Mouse (Mus musculus) T-cell, adult 2 months (primary cell): Measurements from ENCODE around the gene Gm45837.
A peak's percentile ranks its signal among the peaks of the same experiment; 100 is the strongest.

Source experiments
- DNase-seq: peaks from one replicate; pipeline ENCODE4 v3.0.0; 2022; ENCODE audit warnings: low spot score

Gene Gm45837

DNA sequence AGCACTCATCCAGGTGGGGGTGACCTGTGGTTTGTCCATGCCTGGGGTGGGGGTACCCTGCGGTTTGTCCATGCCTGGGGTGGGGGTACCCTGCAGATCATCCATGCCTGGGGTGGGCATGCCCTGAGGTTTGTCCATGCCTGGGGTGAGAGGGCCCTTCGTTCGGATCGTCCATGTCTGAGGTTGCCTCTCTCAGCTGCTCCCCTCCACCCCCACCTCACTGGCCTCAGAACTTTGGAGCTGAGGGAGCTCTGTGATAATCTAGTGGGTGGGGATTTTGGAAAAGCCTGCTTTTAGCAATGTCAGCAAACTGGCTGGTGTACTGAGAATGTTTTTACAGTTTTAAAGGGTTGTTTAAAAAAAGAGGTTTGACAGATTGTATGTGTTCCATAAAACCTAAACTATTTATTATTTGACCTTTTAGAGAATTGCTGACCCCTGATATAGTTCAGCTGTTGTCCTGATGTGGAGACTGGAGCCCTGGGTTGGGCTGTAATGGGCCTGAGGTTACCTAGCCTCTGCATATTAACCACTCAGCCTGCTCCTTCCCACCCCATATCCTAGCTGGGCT lies 18.7 kb upstream of the Gm45837 start:
- no peak for DNase-seq

DNA sequence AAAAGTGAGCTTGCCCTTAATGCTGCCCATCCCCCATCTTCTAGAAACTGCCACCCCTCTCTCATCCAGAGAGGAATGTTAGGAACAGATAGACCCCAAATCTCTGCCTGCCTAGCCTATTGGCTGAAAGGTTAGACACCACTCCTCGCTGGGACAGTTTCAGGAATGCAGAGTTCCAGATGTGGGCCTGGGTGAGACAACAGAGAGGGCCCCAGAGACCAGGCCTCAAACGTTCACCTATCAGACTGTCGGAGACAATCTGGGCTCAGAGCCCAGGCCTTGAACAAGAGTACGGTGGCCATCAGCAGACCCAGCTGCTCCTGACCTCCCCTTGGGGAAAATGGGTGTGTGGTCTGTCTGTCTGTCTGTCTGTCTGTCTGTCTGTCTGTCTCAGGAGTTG lies 17.7 kb upstream of the Gm45837 start:
- no peak for DNase-seq

DNA sequence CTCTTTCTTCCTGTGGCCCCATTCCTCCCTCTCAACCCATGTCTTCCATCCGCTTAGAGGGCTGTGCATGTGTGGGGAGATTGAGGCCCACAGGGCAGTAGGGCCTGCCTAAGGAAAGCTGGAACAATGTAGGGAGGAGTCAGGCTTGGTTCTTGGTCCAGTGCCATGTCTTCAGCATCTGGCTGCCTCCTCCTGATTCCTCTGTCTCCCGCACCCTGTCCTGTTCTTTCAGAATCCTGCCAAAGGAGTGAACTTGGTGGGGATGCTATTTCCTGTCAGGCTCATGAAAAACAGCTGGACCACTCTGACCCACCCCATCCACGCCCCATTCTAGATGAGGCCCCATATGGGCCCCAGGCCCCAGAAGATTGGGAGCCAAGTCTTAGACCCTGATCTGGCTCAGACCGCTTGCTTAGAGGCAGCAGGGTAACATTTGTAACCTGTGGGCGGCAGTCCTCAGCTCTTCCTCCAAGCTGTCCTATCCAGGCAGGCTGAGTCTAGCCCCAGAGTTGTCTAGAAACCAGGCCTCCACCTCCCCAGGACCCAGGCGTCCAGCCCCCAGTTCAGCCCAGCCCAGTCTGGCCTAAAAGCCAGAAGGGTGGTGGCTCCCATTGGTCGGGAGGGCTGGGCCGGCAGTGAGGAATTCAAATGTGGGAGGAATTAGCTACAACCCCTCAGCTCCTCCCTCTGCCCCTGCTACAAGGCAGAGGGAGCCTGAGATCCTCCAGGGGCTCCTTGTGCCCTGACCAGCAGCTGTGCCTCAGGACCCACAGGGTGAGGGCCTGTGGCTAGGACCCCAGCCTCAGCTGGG lies 16.8 kb upstream of the Gm45837 start:
- DNase-seq = no peak

DNA sequence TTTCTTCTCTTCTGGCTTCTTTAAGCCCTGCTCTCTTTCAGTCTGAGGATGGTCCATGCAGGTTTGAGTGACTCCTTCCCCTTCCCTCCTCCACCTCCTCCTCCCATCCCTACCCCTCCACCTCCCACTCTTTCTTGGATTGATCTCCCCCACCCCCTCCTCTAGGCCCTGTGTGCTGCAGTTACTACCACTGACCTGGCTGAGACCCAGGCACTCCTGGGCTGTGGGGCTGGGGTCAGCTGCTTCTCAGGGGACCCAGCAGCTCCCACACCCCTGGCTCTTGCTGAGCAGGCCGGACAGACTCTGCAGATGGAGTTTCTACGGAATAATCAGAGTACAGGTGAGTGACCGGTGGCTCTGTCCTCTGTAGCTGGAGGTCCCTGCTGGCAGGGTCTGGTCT lies 16.1 kb upstream of the Gm45837 start:
- DNase-seq = no peak

DNA sequence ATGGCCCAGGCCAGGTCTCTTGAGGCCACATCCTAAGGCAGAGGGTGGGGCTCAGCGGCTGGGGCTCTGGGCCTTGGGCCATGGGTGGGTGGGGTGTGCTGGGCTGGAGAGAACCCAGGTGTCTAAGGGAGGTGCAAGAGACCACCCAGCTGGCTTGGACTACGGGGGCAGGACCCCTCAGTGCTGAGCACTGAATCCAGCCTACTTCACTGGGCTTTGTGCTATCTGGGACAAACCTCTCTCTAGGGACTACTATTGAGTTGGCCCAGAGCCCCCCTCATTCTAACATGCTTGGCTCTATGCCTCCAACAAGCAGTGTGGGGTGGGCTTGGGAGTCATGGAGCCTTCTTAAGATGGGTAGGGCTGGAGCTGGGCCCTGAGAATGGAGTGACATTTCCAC lies 15.2 kb upstream of the Gm45837 start:
- DNase-seq = no peak

DNA sequence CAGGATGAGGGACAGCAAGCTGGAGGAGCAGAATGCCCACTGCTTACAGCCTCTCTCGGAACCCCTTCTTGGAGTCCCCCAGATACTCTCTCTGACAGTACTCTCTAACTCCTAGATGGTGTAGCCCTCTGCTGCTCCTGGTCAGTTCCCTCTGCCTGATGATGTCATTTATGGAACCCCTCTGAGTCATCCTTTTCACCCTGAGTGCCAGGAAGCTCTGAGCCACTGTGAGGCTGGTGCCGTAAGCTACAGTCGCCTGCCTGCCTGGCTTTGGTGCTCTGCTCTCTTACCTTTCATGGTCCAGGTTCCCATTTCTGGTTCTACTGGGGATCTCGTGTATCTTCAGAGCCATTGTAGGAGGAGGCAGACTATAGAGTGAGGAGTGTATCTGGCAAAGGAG lies 13.5 kb upstream of the Gm45837 start:
- no peak for DNase-seq

DNA sequence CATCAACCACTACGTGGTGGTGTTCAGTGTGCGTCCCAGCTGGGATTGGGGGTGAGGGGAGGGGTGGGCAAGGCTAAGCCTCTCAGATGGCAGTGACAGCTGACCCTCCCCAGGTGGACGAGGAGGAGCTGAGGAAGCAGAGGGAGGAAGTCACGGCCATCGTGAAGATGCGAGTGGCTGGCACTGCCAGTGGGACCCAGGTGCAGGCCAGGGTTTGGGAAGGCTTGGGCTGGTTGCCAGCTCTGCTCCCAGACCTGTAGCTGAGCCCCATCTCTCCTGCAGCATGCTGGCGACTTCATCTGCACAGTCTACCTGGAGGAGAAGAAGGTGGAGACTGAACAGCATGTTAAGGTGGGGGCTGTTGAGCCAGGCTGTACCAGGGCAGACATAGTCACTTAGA lies 9.2 kb upstream of the Gm45837 start:
- no peak for DNase-seq

DNA sequence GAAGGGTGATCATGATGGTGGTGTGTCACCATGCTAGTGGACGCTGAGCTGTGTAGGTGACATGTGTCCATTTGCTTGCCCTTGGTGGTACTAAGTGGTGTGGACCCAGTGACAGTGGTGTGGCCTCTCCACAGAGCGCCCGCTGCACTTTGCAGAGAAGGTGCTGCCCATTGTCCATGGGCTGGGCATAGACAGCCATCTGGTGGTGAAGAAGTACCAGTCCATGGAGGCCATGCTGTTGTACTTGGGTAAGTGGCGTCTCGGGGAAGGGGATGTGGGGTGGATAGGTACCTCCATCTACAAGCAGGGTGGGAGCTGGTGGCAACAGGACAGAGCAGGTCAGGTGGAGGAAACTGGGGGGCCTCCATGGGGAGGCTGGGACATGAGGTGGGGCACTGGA lies 6.9 kb upstream of the Gm45837 start:
- DNase-seq = no peak

DNA sequence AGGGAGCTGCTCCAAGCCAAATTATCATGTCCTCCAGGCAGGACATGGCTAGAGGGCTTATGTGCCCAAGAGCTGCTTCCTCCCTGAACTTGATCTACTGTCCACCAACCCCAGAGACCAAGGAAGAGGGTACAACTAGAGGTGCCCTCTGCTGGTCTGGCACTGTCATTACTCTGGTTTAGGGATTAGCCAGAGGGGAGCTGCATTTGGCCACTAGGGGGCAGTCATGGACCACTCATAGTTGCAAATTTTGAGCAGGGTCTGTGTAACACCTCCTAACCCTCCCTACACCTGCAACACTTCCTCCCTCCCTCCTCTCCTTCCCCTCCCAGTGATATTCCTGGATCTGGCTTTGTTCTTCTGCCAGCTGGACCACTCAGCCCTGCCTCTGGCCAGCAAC lies 2.1 kb downstream of the Gm45837 start:
- DNase-seq = peak; percentile 81

DNA sequence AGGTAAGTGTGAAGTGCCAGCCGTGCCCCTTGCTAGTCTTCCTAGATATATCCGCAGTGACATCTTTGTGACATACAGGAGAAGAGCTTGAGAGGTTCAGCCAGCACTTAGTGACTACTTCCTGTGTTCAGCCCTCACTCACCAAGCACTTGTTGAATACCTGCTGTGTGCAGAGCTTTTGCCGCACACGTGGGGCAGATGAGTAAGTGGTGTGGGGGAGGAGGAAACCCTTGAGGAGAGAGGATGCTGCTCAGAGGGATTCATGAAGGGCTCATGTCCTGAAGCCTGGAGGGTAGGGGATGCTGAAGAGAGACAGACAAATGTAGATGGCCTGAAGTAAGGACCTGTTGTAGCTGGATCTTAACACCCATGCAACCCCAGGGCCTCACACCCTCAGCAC lies 3.5 kb downstream of the Gm45837 start:
- no peak for DNase-seq

DNA sequence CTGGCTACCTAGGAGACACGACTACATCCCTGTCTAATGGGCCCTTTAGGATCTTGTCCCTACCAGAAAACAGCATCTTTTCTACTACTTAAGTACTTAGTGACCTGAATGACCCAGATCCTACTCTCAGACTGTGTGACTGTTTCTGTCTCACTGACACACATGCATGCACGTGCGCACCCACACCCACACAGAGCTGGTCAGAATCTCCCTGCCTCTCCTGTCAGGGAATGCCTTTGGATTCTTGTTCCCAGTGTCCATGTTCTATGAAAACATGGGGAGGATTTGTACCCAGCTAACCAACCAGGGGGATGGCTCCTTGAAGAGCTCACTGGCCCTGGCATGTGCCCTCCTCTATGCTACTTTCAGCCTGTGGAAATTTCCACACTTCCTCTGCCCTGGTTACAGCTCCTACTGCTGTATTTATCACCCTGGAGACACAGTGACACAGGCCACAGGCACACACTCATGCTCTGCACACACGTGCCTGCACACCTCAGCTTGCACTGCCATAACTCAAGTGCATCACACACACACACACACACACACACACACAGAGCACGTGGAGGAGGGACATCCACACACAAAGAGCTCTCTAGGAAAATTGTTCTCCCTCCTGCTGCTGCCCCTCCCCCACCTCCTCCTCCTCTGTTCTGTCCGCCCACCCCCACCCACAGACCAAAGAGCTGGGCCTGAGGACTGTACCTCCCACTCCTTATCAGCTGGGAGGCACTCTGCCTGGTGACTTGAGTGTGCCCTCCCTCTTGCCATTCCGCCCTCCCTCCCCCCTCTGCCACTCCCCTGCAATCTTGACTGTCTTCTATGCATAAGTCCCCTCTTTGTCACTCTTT lies 4.2 kb downstream of the Gm45837 start:
- no peak for DNase-seq

DNA sequence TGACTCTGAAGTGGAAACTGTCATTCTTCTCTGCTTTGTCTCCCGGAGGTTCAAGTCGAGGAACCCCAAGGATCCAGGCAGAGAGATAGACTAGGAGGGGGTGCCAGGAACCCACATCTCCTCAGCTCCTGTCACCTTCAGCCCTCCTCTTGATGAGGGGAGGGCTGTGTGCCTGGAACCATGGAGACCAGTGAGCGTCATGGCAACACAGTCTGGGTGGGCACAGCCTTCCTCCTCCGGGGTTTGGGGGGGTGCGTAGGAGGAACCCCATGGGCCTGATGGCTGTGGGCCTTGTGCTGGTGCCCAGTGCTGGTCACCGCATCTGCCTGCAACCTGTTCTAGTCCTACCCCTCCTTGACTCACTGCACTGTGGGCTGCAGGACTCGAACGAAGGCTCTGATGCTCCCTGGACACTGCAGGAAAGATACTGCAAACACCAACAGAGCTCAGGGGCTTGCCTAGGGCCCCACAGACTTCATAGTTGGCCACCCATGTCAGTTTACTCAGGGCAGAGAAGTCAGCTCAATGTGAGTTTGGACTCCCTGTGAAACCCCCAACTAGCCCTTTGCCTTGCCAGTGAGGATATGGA lies 4.9 kb downstream of the Gm45837 start:
- no peak for DNase-seq

DNA sequence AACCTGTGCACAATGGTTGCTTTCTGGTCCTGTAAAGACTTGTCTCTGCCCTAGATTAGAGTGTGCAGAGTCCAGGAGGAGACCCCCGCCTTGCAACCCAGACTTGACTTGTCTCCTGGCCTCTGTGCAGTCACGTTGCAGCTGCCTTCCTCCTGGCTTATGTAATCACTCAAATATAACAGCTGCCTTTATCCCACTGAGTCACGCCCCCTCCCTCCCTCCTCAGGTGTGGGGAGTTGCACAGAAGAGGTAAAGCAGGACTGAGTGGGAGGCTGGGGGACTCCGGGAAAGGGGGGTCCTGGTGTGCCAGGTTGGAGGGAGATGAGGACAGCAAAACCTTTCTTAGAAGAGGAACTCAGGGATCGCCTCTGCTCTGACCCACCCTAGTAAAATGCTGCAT lies 5.7 kb downstream of the Gm45837 start:
- DNase-seq = no peak

DNA sequence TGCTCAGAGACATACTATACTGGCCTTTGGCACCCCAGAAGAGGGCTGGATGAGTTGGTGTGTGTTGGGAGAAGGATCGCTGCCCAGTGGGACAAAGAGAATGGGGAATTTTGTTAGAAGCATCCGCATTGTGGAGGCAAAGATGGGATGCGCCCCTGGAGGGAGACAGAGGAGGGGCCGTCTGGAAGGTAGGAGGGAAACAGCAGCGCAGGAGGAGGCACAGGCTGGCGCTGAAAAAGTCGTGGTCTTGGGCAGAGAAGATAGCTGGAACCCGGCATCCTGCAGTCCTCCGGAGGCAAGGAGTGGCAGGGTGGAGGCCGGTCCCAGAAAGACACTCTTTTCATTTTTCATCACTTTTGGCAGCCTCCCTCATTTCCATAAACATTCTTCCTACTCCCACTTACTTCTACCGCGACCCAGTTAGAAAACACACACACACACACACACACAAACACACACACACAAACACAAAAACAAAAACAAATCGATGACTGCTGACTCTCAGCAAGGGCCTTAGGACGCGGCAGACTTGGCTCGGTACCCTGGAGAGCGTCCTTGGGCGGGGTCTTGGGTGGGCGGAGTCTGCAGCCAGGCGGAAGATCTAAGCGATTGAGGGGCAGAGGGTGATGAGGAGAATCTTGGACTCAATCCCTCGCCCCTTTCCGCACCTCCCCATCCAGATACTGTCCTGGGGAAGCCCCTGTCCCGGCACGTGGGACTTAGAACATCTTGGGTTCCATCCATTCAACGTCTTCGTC lies 8.5 kb downstream of the Gm45837 start:
- DNase-seq = no peak

DNA sequence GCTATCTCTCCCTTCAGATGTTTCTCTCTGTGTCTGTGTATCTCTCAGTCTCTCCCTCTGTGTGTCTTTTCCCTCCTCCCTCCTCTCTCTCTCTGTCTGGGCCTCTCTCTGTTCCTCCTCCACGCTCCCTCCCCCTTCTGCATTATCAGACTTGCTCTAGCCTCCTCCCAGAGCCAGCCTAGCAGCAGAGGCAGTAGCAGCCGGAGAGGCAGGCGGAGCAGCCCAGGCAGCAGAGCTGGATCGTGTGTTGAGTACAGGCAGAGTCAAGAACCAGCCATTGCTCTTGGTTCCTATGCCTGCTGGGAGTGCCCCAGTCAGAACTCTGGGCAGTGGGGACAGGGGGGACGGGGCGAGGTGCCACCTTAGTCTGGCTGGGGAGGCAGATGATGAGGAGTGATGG lies 10.8 kb downstream of the Gm45837 start, which contains the start of gene Pde2a:
Gene Pde2a (plus strand): TSS at position 163 of the 400 bp plus-strand sequence.
- no peak for DNase-seq

DNA sequence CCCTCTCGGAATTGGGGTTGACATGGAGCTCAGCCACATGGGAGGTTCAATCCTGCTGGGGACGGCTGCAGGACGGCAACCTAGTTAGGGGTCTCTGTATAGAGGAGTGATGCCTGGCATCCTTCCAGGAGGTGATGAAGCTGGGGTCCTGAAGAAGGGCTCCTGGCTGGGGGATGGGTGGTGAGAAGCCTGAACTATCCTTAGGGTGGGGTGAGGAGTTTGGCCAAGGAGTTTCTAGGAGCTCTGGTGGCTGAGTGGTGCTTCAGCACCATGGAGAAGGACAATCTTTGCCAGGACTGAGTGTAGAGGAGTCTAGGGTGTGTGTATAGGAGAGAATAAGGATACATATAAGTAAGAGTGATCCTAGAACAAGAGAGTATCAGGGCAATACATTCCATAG lies 11.4 kb downstream of the Gm45837 start:
- DNase-seq = no peak

DNA sequence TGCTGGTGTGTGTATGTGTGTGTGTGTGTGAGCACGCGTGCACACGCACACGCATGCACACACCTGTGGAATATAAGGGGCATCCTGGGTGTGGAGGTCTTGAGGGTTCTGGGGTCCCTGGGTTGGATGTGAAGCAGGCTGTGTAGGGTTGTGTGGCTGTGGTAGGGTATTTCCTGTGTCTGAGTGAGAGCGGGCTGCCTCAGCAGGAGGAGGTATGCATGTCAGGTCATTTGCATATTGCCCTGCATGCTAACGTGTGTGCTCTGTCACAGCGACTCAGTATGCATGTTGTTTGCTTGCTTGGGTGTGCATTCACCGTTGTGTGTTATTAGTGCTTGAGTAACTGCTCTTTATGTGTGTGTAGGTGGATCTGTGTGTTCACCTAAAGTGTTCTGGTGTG lies 12.0 kb downstream of the Gm45837 start:
- peak; percentile 9 for DNase-seq

DNA sequence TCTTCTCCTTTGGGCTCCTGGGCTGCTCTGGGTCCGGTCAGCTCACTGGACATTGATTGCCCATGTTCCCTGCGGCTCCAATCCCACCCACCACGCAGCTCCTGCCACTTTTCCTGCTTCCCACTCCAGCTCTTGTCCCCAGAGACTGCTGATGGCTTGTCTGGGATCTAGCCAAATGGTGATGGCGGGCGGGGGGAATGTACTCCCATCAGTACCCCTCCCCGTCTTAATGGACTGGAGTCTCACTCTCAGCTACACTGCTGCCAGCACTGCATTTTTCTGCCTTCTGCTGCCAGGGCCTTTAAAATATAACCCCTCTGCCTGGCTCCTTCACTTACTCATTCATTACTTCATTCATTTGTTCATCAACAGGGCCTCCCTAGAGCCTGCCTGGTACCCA lies 13.3 kb downstream of the Gm45837 start:
- DNase-seq = no peak

DNA sequence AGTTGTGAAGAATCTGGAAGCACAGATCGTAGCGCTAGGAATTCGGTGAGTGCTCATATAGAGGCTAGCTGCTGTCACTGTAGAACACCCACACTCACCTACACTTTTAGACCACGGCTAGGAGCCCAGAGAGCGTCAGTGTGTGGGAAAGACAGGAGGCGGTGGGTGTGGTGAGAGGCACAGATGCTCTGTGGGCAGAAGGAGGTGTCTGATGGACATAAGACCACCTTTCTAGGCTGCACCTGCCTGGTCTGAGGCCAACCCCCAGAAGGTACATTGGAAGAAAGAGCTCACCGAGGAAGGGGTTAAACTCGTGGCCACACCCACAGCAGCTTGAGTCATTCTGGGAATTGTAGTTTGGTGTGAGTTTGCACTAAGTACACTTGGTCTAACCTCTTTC lies 16.0 kb downstream of the Gm45837 start:
- DNase-seq = no peak

DNA sequence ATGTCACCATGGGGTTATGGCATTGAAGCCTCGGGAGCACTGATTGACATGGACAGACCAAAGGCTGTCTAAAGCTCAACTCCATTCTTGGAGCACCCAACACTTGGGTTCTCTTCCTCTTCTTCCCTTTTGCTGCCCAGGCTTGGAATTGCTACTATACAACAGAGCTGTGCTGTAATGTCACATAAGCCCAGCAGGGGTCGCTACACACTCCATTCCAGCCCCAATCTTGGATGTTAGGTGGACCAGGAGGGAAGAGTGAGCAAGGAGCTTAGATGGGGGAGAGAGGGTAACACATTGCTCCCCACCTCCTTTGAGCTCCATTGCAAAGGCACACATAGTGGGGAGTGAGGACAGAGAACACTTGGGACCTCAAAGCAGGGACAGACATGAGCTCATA lies 17.1 kb downstream of the Gm45837 start:
- DNase-seq = peak; percentile 41

DNA sequence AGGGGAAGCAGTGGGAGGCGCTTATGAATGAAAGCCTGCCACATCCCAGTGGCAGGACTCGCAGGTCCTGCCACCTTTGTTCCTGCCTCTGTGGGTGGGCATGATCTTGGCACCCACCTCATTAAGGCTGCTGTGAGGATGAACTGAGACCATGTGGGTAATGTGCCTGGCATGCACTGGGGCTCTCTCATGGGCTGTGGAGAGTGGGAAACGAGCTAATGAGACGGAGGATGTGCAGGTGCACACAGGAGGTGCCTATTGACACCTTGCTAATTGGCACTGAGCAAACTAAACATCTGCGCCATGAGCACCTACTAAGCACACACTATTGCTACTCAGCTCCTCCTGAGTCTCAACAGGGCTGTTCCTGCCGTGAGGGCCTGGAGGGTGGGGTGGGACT lies 24.4 kb downstream of the Gm45837 start:
- DNase-seq = no peak

DNA sequence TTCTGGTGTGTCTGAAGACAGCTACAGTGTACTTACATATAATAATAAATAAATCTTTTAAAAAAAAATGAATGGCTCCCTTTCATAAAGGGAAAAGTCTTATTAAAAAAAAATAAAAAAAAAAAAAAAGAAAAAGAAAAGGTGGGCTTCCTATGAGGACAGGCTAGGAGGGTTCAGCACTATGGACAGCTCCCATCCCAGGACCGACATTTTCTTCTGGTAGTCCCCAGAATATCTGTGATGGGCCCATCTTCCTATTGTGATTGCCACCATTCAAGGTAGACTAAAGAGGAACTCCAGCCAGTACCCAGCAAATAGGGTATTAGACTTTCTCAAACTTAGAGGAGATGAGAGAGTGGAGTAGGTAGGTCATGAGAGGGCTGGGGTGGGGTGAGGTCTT lies 27.2 kb downstream of the Gm45837 start:
- DNase-seq = no peak
